Mouse (Mus musculus) G1E-ER4 (cell line): Measurements from ENCODE around the gene Gm21783. TPM values are rescaled to one million over a fixed set of nuclear protein-coding genes. Genes with fewer than 3 reads are reported as not detected.
"Not testable (repeated sequence)": the region's sequence is repeated elsewhere in the genome, so short reads cannot be mapped to it uniquely, and the experiment has no call there.

Experiments
- GATA1 ChIP-seq: IDR thresholded peaks from one replicate; pipeline ENCODE4 v1.8.0; 2012; ENCODE audit warnings: low read length, inconsistent platforms
- polyA plus RNA-seq: library from polyadenylated mRNA; stranded (reverse); fragments of >175 nt; gene quantifications from 2 replicates; pipeline ENCODE4 v1.2.3, GENCODE M21; 2012

The Gm21783 gene
- not detected in 2 replicates for polyA plus RNA-seq

GRCm38 (mm10) chrY:44981163-44981562 lies at the start of gene Gm21783:
Gene Gm21783, minus strand, starts transcription at chrY:44981263.
- TF ChIP-seq GATA1 = not testable (repeated sequence)
